Mouse (Mus musculus): Measurements from ENCODE around the gene Tmem179b. TPM values are rescaled to one million over a fixed set of nuclear protein-coding genes. Genes with fewer than 3 reads are reported as not detected.

Tmem179b gene
- 56.9 and 88.4 TPM in 2 replicates for polyA plus RNA-seq (2012; rRNA removed)

DNA sequence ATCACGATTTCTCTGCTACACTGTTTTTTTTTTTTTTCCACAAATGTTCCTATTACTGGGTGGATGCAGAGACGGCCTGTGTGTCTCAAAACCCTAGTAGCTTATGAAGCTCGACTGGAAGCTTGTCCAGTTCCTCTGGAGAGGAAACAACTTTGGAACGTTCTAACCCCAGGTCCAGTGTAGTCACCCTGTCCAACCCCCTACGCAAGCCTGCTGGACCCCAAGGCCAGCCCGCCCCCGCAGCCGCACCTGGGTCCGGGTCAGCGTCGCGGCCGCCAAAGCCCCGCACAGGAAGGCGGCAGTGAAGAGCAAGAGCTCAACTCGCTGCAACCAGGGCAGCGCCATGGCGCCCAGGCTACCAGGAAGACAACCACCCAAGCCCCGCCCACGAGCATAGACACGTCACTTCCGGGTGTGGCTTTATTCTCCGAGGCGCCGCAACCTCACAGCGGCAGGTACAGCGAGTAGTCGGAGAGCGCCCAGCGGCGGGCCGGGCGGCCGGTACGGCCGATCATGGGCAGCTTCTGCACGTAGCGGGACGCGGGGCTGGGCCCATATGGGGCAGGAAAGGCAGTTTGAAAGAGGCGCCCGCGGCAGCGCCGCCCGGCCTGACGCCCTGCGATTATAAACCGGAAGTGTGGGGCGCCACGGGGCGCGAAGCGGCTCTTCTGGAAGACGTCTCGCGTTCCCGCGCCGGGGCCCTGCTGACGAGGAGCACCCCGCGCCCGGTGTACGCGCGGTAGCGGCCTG, at the start of gene Tmem179b:
Gene Tmem179b, minus strand, starts transcription at position 382 of the 750 bp plus-strand sequence.
- peak; percentile 94 for DNase-seq (ENCODE audit: low spot score)

DNA sequence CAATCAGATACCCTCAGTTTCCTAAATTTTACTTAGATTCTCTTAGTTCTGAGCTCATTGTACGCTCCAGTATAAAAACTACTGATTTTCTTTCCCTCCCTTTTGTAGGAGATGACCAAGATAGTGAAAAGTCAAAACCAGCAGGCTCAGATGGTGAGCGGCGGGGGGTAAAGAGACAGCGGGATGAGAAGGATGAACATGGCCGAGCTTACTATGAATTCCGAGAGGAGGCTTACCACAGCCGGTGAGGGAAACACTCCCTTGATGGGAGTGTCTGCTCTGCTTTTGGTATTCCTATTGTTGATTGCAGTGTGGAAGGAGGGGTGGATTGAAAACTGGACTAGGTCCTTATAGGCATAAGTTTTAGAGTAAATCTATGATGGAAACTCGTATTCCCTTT, 48.4 kb upstream of the Tmem179b start:
- no peak for DNase-seq (ENCODE audit: low spot score)

DNA sequence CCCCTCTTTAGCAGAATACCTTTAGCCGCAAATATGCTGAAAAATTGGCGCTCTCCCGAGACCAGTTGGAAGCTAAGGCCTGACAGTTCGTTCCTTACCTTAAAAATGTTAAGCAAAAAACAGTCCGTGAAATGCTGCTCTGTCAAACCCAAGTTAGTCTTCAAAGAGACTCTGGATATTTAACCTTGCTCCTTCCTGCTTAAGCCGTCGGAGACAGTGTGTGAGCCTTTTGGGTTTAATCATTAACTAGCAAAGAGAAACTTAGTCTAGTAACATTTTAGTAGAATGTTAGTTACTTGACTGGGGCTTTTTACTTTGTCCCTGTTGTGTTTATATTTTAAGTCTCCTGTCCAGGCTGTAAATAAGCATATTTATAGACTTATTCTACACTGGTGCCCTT, 46.9 kb upstream of the Tmem179b start:
- DNase-seq (ENCODE audit: low spot score), result no peak

GRCm38 (mm10) chr19:8820424-8820956, 46.2 kb upstream of the Tmem179b start:
- DNase-seq (ENCODE audit: low spot score), result no peak

DNA sequence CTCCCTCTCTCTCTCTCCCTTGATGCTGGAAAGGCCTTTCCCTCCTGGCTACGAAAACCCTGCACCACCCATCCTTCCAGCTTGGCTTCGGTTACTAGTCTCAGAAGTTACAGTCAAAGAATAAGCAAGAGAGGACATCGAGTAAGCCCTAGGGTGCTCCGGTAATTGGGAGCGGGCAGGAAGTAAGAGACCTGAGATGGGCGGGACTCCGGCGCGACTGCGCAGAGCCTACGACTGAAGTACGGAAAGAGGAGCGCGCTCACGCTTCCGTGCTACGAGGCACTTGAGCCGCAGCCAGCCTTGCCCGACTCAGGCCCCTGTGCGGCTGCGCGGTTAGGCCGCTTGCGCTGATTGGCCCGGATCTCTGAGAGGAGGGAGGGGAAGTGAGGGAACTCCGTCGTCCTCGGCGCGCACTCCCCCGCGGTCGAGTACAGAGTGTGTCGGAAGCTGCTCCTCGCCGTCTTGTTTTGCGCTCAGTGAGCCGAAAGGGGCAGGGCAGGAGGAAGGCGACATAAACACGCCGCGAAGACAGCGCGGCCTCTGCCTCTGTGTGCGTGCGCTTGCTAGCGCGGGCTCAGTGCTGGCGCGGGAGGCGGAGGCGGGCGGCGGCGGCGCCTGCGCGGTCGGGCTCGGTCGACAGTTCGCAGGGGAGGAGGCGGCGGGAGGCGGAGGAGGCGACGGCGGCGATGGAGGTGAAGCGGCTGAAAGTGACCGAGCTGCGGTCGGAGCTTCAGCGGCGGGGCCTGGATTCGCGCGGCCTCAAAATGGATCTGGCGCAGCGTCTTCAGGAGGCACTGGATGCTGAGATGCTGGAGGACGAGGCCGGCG, 45.5 kb upstream of the Tmem179b start, which contains the start of gene Hnrnpul2:
Gene Hnrnpul2, plus strand, starts transcription at position 415 of the 828 bp plus-strand sequence.
- peak; percentile 97 for DNase-seq (ENCODE audit: low spot score)

GRCm38 (mm10) chr19:8818801-8819595, 44.7 kb upstream of the Tmem179b start, which contains the start of gene Ttc9c:
Gene Ttc9c, minus strand, starts transcription at chr19:8819333.
- peak; percentile 81 for DNase-seq (ENCODE audit: low spot score)

DNA sequence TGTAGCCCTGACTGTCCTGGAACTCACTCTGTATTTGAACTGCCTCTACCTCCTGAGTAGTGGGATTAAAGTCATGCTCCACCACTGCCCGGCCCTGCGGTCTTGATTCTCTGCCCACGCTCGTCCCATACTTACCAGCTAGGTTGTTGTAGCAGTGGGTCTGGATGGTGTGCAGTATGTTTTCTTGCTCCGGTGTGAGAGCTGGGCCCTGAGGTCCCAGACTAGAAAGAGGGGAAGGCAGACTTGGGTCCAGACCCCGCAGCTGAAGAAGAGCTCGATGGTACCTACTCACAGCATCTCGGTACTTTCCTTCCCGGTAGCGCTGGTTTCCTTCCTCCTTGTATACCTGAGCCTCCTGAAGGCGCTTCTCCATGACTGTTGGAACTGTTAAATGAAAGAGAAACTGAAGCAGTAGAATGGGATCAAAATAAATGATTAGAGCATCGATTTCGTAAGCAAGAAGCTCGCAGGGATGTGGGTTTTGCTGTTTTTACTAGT, 44.1 kb upstream of the Tmem179b start:
- no peak for DNase-seq (ENCODE audit: low spot score)

DNA sequence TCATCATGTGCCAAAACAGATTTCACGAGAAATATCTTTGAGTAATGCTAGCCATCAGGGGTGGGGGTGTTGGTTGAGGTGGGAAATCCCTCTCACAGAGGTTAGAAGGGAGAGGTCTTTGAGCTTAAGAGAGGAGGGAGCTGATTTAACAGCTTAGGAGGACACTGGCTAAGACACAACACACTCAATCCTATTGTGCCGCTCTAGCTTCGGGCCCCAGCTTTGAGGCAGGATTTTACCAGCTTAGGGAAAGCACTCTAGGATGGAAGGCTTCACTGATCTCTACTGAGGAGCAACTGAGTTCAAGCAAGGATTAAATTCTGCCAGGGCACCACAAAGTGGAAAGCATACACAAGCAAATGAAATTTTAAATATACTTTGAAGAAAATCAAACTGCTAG, 42.7 kb upstream of the Tmem179b start:
- DNase-seq (ENCODE audit: low spot score), result no peak

- no peak for DNase-seq (ENCODE audit: low spot score)
These were observed 41.5 kb upstream of the Tmem179b start for GRCm38 (mm10) chr19:8815812-8816211.

- DNase-seq (ENCODE audit: low spot score), result no peak
These were observed 32.5 kb upstream of the Tmem179b start for GRCm38 (mm10) chr19:8806810-8807209.

DNA sequence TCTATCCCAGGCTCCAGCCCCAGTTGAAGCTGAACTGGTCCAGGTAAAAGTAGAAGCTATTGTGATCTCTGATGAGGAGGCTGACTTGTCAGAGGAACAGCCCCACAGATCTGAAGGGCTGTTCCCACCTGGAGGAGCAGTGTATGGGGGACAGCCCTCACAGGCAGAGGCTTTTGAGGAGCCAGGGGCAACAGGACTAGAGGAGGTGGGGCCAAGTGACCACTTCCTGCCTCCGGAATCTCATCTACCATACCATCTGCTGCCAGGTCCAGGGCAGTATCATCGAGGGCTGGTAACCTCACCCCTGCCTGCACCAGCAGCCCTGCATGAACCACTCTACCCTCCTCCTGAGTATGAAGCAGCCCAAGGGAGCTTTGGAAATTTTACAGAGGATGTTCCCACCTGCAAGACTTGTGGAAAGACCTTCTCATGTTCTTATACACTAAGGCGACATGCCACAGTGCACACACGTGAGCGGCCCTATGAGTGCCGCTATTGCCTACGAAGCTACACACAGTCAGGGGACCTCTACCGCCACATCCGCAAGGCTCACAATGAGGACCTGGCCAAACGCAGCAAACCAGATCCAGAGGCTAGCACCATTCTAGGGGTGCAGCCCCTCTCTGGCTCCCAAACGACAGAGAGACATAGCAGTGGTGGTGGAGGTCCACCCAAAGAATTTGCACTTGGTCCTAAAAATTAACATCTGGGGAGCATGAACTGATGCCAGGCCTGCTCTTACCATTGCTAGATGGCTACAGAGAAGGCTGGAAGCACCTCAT, 29.8 kb upstream of the Tmem179b start:
- no peak for DNase-seq (ENCODE audit: low spot score)

DNA sequence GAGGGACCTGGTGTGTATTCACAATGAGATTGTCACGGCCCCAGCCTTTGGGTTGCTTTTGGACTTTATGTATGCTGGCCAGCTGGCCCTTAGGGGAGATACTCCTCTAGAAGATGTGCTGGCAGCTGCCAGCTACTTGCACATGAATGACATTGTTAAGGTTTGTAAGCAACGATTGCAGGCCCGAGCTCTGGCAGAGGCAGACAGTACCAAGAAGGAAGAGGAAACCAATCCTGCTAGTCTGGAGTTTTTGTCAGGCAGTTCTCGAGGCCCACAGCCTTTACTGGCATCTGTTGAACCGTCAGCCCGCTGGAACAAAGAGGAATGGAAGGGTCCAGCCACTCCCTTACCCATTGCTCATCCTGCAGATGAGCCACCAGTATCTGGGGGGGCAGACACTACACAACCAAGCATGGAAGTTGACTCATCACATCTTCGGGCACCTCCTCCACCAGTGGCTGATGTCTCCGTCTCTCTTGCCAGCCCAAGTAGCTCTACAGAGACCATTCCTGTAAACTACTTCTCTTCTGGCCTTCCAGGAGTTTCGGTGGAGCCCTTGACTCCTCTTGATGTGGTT, 29.0 kb upstream of the Tmem179b start:
- no peak for DNase-seq (ENCODE audit: low spot score)

- peak; percentile 64 for DNase-seq (ENCODE audit: low spot score)
These were observed 28.0 kb upstream of the Tmem179b start, which contains the start of gene Zbtb3 for GRCm38 (mm10) chr19:8802130-8802821. Gene Zbtb3, plus strand, starts transcription at chr19:8802555.

DNA sequence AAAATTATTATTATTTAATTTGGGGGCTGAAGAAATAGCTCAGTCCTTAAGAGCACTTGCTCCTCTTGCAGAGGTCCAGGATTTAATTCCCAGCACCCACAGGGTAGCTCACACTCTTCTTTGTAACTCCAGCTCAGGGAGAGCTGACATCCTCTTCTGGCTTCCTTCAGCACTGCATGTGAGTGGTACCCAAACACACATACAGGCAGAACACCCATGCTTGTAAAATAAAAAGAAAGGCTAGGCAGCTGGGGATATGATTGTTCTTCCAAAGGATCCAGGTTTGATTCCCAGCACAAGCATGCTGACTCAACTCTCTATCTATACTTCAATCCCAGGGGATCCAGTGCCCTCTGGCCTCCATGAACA, 24.7 kb upstream of the Tmem179b start:
- DNase-seq (ENCODE audit: low spot score), result no peak

GRCm38 (mm10) chr19:8798264-8798946, 24.1 kb upstream of the Tmem179b start, which contains the start of gene Polr2g:
Gene Polr2g, minus strand, starts transcription at chr19:8798577.
- DNase-seq (ENCODE audit: low spot score), result peak; percentile 61

- no peak for DNase-seq (ENCODE audit: low spot score)
These were observed 15.9 kb upstream of the Tmem179b start for GRCm38 (mm10) chr19:8790171-8790570.

DNA sequence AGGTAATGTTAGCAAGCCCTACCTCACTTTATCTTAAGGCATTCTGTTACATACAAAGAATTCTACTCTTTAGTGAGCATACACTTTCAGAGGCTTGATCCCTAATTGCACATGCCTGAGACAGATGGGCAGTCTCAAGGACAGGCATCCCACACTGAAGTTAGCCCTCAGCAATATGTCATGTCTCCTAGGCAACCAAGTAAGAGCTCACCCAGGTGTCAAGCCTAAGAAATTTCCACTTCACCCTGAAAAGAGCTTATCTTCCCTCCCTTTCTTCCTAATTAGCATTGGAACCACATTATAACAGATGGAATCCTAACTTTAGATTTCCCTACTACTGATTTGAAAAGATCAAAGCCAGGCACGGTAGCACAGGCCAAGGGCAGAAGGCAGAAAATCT, 14.9 kb upstream of the Tmem179b start:
- DNase-seq (ENCODE audit: low spot score), result no peak

- DNase-seq (ENCODE audit: low spot score), result no peak
These were observed 14.3 kb upstream of the Tmem179b start for GRCm38 (mm10) chr19:8788521-8788920.
